Mouse (Mus musculus) forebrain, postnatal 0 days (tissue): ENCODE measurements around the gene Nfkbiz. TPM values are rescaled to one million over a fixed set of nuclear protein-coding genes. Genes with fewer than 3 reads are reported as not detected.

Experiments used
- ATAC-seq: fragments of 200-750 bp; cut with Nextera tagmentation; 2 replicates; pipeline ENCODE4 v1.8.0; 2017; ENCODE audit warnings: mild to moderate bottlenecking, moderate library complexity
- DNase-seq: peaks from one replicate; pipeline ENCODE4 v3.0.0-alpha.2; 2015
- H3K27ac ChIP-seq: fragments of 300-500 bp; sonication (generic); 2 replicates; pipeline ENCODE4 v1.5.1; 2014; ENCODE audit warnings: low read depth, mild to moderate bottlenecking, antibody characterized with exemption, low read length, moderate library complexity, mixed read lengths
- H3K27me3 ChIP-seq: fragments of 300-500 bp; sonication (generic); 2 replicates; pipeline ENCODE4 v1.6.1; 2014; ENCODE audit warnings: mild to moderate bottlenecking, low read length, mixed read lengths; ENCODE audit not compliant: insufficient read depth
- H3K36me3 ChIP-seq: fragments of 300-500 bp; sonication (generic); 2 replicates; pipeline ENCODE4 v1.6.1; 2014; ENCODE audit warnings: mild to moderate bottlenecking, moderate library complexity; ENCODE audit not compliant: insufficient read depth
- H3K4me1 ChIP-seq: fragments of 300-500 bp; sonication (generic); 2 replicates; pipeline ENCODE4 v1.6.1; 2014; ENCODE audit warnings: antibody characterized with exemption; ENCODE audit not compliant: insufficient read depth
- H3K4me2 ChIP-seq: fragments of 300-500 bp; sonication (generic); 2 replicates; pipeline ENCODE4 v1.6.1; 2014; ENCODE audit warnings: low read depth, mild to moderate bottlenecking, moderate library complexity
- H3K4me3 ChIP-seq: fragments of 300-500 bp; sonication (generic); 2 replicates; pipeline ENCODE4 v1.5.1; 2014; ENCODE audit warnings: low read depth, low read length, mixed read lengths
- H3K9ac ChIP-seq: fragments of 300-500 bp; sonication (generic); 2 replicates; pipeline ENCODE4 v1.6.1; 2014; ENCODE audit warnings: mild to moderate bottlenecking
- H3K9me3 ChIP-seq: fragments of 300-500 bp; sonication (generic); 2 replicates; pipeline ENCODE4 v1.6.1; 2016; ENCODE audit warnings: low read length
- CTCF ChIP-seq: sonication (generic); IDR thresholded peaks from 2 replicates; pipeline ENCODE4 v1.5.1; 2016; ENCODE audit warnings: antibody characterized with exemption, control low read depth, low read depth
- WGBS: fragments of 180-500 bp; shearing (Covaris S2); extraction: QIAGEN DNeasy Blood & Tissue Kit; methylation state at CpG from one replicate; pipeline ENCODE4 v1.1.7; 2014; 5-methylcytosine and 5-hydroxymethylcytosine counted together
- polyA plus RNA-seq: library from polyadenylated mRNA; unstranded; fragments of >200 nt; fragmentation: Nextera tagmentation; extraction: Ambion mirVana; gene quantifications from 2 replicates; pipeline ENCODE4 v1.2.1, GENCODE M21; 2015
- total RNA-seq: library from RNA; depleted of rRNA; stranded (reverse); fragments of >200 nt; gene quantifications from 2 replicates; pipeline ENCODE4 v1.2.3, GENCODE M21; 2014

Gene Nfkbiz
- total and polyA plus RNA-seq, 2 experiments from 2014 or later, result 1.5 to 2.4 TPM

GRCm38 (mm10) chr16:55816202-55816941 lies 22.3 kb downstream of the Nfkbiz start:
- DNase-seq (no peak), ATAC-seq (no peak)
- WGBS, result 97% methylated on average over 13 of the region's 13 CpGs
- Histone ChIP-seq H3K36me3 (peaks cover 35% of the 10 kb centered on the region), H3K4me1 (0 out of 2 replicates have a peak, but pooled peaks cover 4% of the 10 kb centered on the region), H3K4me3 (no peak overlapping the region), H3K9me3 (no peaks in the 10 kb centered on the region), H3K27ac (no peak overlapping the region), H3K4me2 (no peak overlapping the region), H3K9ac (no peak overlapping the region), H3K27me3 (no peaks in the 10 kb centered on the region)
- no peak for TF ChIP-seq CTCF

- Histone ChIP-seq H3K27ac (no peak overlapping the region), H3K36me3 (peaks cover 35% of the 10 kb centered on the region), H3K9ac (no peak overlapping the region), H3K4me2 (no peak overlapping the region), H3K4me1 (no peaks in the 10 kb centered on the region), H3K9me3 (no peaks in the 10 kb centered on the region), H3K4me3 (no peak overlapping the region), H3K27me3 (no peaks in the 10 kb centered on the region)
- ATAC-seq (no peak), DNase-seq (no peak)
- TF ChIP-seq CTCF, result no peak
- 89% methylated on average over 14 of the region's 14 CpGs for WGBS
Measured at GRCm38 (mm10) chr16:55815466-55815865, 23.2 kb downstream of the Nfkbiz start.

GRCm38 (mm10) chr16:55814686-55815085 lies 24.0 kb downstream of the Nfkbiz start:
- Histone ChIP-seq H3K9ac (no peak overlapping the region), H3K27me3 (no peaks in the 10 kb centered on the region), H3K9me3 (no peaks in the 10 kb centered on the region), H3K4me3 (no peak overlapping the region), H3K4me2 (no peak overlapping the region), H3K4me1 (no peaks in the 10 kb centered on the region), H3K27ac (no peak overlapping the region), H3K36me3 (peaks cover 35% of the 10 kb centered on the region)
- 92% methylated on average over 6 of the region's 6 CpGs for WGBS
- no peak for DNase-seq
- ATAC-seq, result no peak
- no peak for TF ChIP-seq CTCF

DNA sequence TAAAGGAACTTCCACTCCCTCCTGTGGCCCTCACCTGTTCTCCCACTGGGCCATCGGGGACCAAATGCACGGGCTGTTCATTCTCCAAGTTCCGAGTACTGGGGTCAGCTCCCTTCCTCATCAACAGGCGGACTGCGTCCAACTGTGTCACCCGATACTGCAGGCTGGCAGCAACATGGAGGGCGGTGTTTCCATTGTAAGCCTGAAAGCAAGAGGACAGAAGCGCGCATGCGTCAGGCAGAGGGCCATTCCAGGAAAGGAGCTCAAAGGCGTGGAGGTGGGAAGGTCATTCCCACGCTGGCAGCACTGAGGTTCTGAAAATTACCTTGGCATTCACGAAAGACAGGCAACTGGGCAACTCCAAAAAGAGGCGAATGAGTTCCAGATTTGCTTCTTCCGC lies 24.8 kb downstream of the Nfkbiz start:
- 80% methylated on average over 15 of the region's 15 CpGs for WGBS

DNA sequence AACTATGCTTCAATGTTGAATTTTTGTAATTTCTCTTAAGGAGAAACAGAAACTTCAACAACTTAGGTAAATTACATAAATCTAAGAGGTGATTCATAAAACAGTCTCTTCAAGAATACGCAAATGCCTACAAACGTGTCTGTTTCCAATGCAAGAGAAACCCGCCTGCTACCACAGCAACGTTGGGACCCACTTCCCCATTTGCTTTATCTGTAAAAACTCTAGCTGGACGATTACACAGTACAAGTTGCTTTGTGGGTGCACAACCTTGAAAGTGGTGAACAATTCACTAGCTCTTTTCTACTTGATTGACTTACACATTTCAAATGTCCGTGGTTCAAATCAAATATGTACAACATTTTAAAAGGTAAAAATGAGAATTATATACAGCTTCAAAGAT lies 26.9 kb downstream of the Nfkbiz start:
- Histone ChIP-seq H3K4me3 (no peak overlapping the region), H3K4me2 (no peak overlapping the region), H3K9ac (no peak overlapping the region), H3K27me3 (no peaks in the 10 kb centered on the region), H3K4me1 (no peaks in the 10 kb centered on the region), H3K9me3 (no peaks in the 10 kb centered on the region), H3K27ac (no peak overlapping the region), H3K36me3 (peaks cover 28% of the 10 kb centered on the region)
- no peak for DNase-seq
- 88% methylated on average over 6 of the region's 6 CpGs for WGBS
- no peak for TF ChIP-seq CTCF
- no peak for ATAC-seq

More for the DNA sequence above, 24.8 kb downstream of the Nfkbiz start:
- Histone ChIP-seq H3K9me3 (no peaks in the 10 kb centered on the region), H3K9ac (no peak overlapping the region), H3K4me1 (no peaks in the 10 kb centered on the region), H3K36me3 (peaks cover 35% of the 10 kb centered on the region), H3K27me3 (no peaks in the 10 kb centered on the region), H3K27ac (no peak overlapping the region), H3K4me3 (no peak overlapping the region), H3K4me2 (no peak overlapping the region)
- TF ChIP-seq CTCF, result no peak
- DNase-seq (no peak), ATAC-seq (no peak)

- no peak for DNase-seq
- H3K4me2 ChIP-seq, result no peak overlapping the region
- no peaks in the 10 kb centered on the region for H3K4me1 ChIP-seq
- H3K9ac ChIP-seq, result no peak overlapping the region
- WGBS, result 94% methylated on average over 9 of the region's 9 CpGs
- no peak overlapping the region for H3K4me3 ChIP-seq
- no peaks in the 10 kb centered on the region for H3K9me3 ChIP-seq
- no peaks in the 10 kb centered on the region for H3K27me3 ChIP-seq
- no peak for ATAC-seq
- TF ChIP-seq CTCF, result no peak
- no peak overlapping the region for H3K27ac ChIP-seq
- H3K36me3 ChIP-seq, result peaks cover 13% of the 10 kb centered on the region
Measured at GRCm38 (mm10) chr16:55809779-55810514, 28.8 kb downstream of the Nfkbiz start.

GRCm38 (mm10) chr16:55809345-55809744 lies 29.4 kb downstream of the Nfkbiz start:
- Histone ChIP-seq H3K4me1 (no peaks in the 10 kb centered on the region), H3K9me3 (no peaks in the 10 kb centered on the region), H3K27ac (no peak overlapping the region), H3K4me2 (no peak overlapping the region), H3K36me3 (peaks cover 11% of the 10 kb centered on the region), H3K27me3 (no peaks in the 10 kb centered on the region), H3K9ac (no peak overlapping the region), H3K4me3 (no peak overlapping the region)
- 98% methylated on average over 6 of the region's 6 CpGs for WGBS
- ATAC-seq (no peak), DNase-seq (no peak)
- no peak for TF ChIP-seq CTCF
